Mouse (Mus musculus) G1E-ER4 (cell line): ENCODE measurements around the gene Ldhb. TPM values are rescaled to one million over a fixed set of nuclear protein-coding genes. Genes with fewer than 3 reads are reported as not detected.

Experiments
- GATA1 ChIP-seq: IDR thresholded peaks from one replicate; pipeline ENCODE4 v1.8.0; 2012; ENCODE audit warnings: low read length, inconsistent platforms
- polyA plus RNA-seq: library from polyadenylated mRNA; stranded (reverse); fragments of >175 nt; gene quantifications from 2 replicates; pipeline ENCODE4 v1.2.3, GENCODE M21; 2012

Ldhb gene
- polyA plus RNA-seq, 1 experiment: not detected

GRCm38 (mm10) chr6:142477239-142477638 is 30.5 kb downstream of the Ldhb start:
- no peak for TF ChIP-seq GATA1

DNA sequence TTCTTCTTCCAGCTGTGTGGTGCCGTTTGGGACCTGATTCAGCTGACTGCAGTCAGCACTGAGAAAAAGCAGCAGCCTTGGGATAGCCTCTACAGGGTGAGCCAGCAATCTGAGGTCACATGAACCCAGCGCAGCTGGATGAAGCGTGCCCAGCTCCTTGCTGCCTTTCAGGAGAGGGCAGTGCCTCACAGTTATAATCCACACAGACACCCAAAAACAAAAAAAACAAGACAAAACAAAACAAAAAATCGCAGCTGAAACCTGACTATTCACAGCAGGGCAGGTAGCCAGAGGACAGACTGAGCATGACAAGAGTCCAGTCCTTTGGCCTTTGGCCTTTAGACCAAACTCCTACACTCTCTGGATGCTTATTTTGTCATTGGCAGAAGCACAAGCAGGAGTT is 35.0 kb downstream of the Ldhb start, which contains the start of gene Gys2:
TSS of gene Gys2 (minus strand) at position 309 of the 403 bp plus-strand sequence.
- TF ChIP-seq GATA1: no peak

DNA sequence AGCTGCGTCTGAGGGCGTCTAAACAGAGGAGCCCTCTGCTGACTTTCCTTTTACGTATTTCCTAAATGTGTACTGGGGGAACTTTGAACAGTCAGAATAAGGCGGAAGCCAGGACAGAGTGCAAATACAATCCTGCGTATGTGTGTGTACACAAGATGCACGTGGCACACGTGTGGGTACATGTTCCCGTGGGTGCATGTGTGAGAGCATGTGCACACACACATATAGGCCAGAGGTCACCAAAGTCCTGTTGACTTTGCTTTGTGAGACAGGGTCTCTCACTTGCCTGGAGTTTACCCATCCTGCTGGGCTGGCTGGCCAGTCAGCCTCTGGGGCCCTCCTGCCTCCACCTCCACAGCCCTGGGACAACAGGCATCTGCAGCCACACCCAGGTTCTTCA is 36.6 kb downstream of the Ldhb start:
- TF ChIP-seq GATA1: no peak

- TF ChIP-seq GATA1: no peak
Measured at GRCm38 (mm10) chr6:142469602-142470001, 38.2 kb downstream of the Ldhb start.

- TF ChIP-seq GATA1: no peak
Measured at GRCm38 (mm10) chr6:142462194-142462593, 45.6 kb downstream of the Ldhb start.

DNA sequence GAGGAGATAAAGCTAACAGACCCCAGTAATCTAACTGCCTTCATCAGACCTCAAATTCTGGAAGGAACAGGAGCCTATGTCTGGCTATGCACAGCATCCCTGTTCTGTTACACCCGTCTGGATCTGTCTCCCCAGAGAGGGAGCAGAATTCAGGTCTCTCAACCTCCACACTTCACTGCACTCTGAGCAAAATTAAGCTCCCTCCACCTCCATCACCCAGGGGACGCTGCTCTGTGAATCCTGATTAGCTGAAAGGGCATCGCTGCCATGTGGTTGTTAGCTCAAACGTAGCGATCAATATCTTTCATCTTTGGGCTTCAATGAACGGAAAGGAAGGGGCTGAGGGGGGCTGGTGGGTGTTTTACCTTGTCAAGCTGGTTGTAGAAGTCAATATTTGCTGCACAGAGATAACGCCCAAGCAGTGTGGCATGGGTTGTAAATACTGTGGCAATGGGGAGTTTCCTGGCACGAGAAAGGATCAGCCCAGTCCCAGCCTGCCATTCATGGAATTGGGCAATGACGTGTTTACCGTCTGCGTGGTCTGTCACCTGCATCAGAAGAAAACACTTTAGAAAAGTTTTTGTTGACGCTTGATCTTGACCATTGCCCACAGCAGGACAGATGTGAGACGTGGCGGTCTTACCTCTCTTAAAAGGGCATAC is 48.6 kb downstream of the Ldhb start:
- no peak for TF ChIP-seq GATA1

- no peak for TF ChIP-seq GATA1
Measured at GRCm38 (mm10) chr6:142458010-142458409, 49.7 kb downstream of the Ldhb start.

DNA sequence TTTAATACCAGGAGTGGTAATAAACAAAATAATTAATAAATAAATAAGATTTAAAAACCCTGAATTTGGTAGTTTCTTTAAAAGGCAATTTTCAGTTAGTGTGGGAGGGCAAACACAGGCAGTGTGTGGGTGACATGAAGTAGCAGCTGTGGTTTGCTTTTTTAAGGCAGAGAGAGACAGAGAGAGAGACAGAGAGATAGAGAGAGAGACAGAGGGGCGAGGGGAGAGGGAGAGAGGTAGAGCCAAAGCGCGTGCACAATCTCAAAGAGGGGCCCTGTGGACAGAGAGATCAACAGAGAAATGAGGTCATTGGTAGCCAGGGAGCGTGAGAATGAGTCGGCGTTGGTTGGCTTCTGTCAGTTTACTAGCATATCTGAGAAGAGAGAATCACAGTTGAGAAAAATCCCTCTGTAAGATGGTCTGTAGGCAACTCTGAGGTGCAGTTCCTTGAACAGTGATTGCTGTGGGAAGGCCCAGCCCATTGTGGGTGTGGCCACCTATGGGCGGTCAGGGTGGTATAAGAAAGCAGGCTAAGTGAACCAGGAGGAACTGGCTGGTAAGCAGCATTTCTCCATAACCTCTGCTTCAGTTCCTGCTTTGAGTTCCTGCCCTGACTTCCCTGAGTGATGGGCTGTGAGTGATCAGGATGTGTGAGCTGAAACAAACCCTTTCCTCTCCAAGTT is 52.3 kb downstream of the Ldhb start:
- TF ChIP-seq GATA1: no peak

GRCm38 (mm10) chr6:142453311-142453710 is 54.4 kb downstream of the Ldhb start:
- TF ChIP-seq GATA1: no peak

GRCm38 (mm10) chr6:142451381-142451780 is 56.4 kb downstream of the Ldhb start:
- no peak for TF ChIP-seq GATA1

Other genes starting within 250 kb of the Ldhb start
- gene Iapp, start 209.5 kb downstream of the Ldhb start, polyA plus RNA-seq: not detected in 2 replicates
- not detected in 2 replicates for gene Slco1a5, start 185.0 kb downstream of the Ldhb start, polyA plus RNA-seq
- 1.7 and 3.1 TPM in 2 replicates for gene Pyroxd1, start 162.3 kb downstream of the Ldhb start, polyA plus RNA-seq
- 1.9 TPM in 2 replicates for gene Recql, start 120.9 kb downstream of the Ldhb start, polyA plus RNA-seq
- gene Golt1b, start 120.7 kb downstream of the Ldhb start, polyA plus RNA-seq: 19.3 and 25.8 TPM in 2 replicates
- gene Spx, start 94.5 kb downstream of the Ldhb start, polyA plus RNA-seq: not detected in 2 replicates
- gene Gys2, start 34.8 kb downstream of the Ldhb start, polyA plus RNA-seq: not detected in 2 replicates
- not detected in 2 replicates for gene Kcnj8, start 63.7 kb upstream of the Ldhb start, polyA plus RNA-seq
- gene Abcc9, start 194.4 kb upstream of the Ldhb start, polyA plus RNA-seq: not detected in 2 replicates
- gene Cmas, start 248.7 kb upstream of the Ldhb start, polyA plus RNA-seq: 74.5 and 94.5 TPM in 2 replicates